Comparison of ENCODE assay signal across 22 mouse cellular contexts in the genomic region with DNA sequence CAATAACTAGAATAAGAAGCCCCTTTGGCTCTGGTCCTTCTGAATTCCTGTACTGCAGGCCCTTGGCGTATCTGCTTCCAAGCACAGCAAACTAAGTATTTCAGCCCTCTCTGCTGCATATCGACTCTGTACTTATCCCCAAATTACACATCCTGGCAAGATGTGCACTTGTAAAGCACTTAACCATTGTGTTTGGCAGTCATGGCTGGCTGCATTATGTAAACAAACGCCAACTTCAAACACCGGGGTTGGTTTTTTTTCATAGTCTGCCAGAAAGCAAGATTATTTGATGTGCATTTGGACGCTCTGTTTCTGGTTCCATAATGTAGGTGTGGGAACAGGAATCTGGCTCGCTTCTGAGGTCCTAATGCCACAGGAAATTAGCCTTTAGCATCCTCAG.
A peak's percentile ranks its signal among the peaks of the same experiment; 100 is the strongest.
DNase-seq lines count a peak whose midpoint lies in the region; ATAC-seq and TF ChIP-seq lines count a peak whose summit lies in the region.
"Had no signal": no experiment of that assay in that cellular context is flagged by ENCODE, and none has a peak within 500 bp of the region (broad histone marks: within the 10 kb centered on the region; RNA-seq: fewer than 3 reads in every experiment).

No protein-coding gene starts in this region.

- peak; percentile 83 for DNase-seq in heart, adult 11 months
- DNase-seq in heart, postnatal 4 days = no peak
- peak; percentile 59 for DNase-seq in lung, embryonic 14.5 days
- DNase-seq in lung, postnatal 4 days = no peak
- DNase-seq in MN1 (ENCODE audit: low spot score) = peak; percentile 18
- DNase-seq in brain, embryonic 14.5 days (ENCODE audit: low read depth) = peak; percentile 78
- DNase-seq: adrenal gland, adult 2 months; adrenal gland, postnatal 25 days; cerebellum, adult 11 months; cerebellum, adult 8-10 months; cerebellum, postnatal 14 days; embryo, embryonic 11 days; gastrocnemius, postnatal 36 days; heart, adult 18-20 months; heart, postnatal 10 days had no signal

- no peak overlapping the region for H3K9ac ChIP-seq in lung, embryonic 14.5 days
- H3K9ac ChIP-seq: embryonic facial prominence, embryonic 12.5 days; forebrain, embryonic 13.5 days; hindbrain, embryonic 15.5 days had no signal

- no peak overlapping the region for H3K4me2 ChIP-seq in lung, embryonic 14.5 days
- H3K4me2 ChIP-seq: embryonic facial prominence, embryonic 12.5 days; forebrain, embryonic 13.5 days; hindbrain, embryonic 15.5 days had no signal

- H3K4me1 ChIP-seq in lung, embryonic 14.5 days (ENCODE audit: insufficient read depth) = peaks cover 7% of the 10 kb centered on the region; the same call in 1 of the 2 replicates
- H3K4me1 ChIP-seq: heart, embryonic 10.5 days had no signal

- no peak for TF ChIP-seq POLR2A in brain, embryonic 14.5 days (IDR thresholded peaks at IDR 0.05; ENCODE audit: borderline replicate concordance, extremely low read depth, insufficient read depth, insufficient read length, poor library complexity, severe bottlenecking)

- H3K27ac ChIP-seq in lung, embryonic 14.5 days (ENCODE audit: low read depth) = no peak overlapping the region
- H3K27ac ChIP-seq: embryonic facial prominence, embryonic 12.5 days; forebrain, embryonic 13.5 days; heart, embryonic 10.5 days; hindbrain, embryonic 10.5 days; hindbrain, embryonic 15.5 days had no signal

- no peaks in the 10 kb centered on the region for H3K36me3 ChIP-seq in lung, embryonic 14.5 days (ENCODE audit: insufficient read depth)
- H3K36me3 ChIP-seq: embryonic facial prominence, embryonic 12.5 days; heart, embryonic 10.5 days; hindbrain, embryonic 10.5 days; hindbrain, embryonic 15.5 days had no signal

- no peaks in the 10 kb centered on the region for H3K27me3 ChIP-seq in lung, embryonic 14.5 days (ENCODE audit: insufficient read depth, low read length)
- H3K27me3 ChIP-seq: CH12.LX; embryonic facial prominence, embryonic 12.5 days; forebrain, embryonic 13.5 days; hindbrain, embryonic 15.5 days had no signal

- no peak overlapping the region for H3K4me3 ChIP-seq in lung, embryonic 14.5 days (ENCODE audit: low read depth, low read length)
- H3K4me3 ChIP-seq: embryonic facial prominence, embryonic 12.5 days; forebrain, embryonic 13.5 days; heart, embryonic 10.5 days; hindbrain, embryonic 10.5 days; hindbrain, embryonic 15.5 days had no signal

- TF ChIP-seq CTCF in lung, embryonic 14.5 days (IDR thresholded peaks at IDR 0.05; ENCODE audit: low read depth) = no peak
- no peak for TF ChIP-seq CTCF in brain, embryonic 14.5 days (IDR thresholded peaks at IDR 0.05; ENCODE audit: borderline replicate concordance, extremely low read depth, insufficient read depth, insufficient read length)

- 30% methylated on average over 6 of the region's 6 CpGs for WGBS in lung, embryonic 14.5 days

- no peaks in the 10 kb centered on the region for H3K9me3 ChIP-seq in lung, embryonic 14.5 days (ENCODE audit: low read depth, low read length)
- H3K9me3 ChIP-seq: embryonic facial prominence, embryonic 12.5 days; forebrain, embryonic 13.5 days; heart, embryonic 10.5 days; hindbrain, embryonic 10.5 days; hindbrain, embryonic 15.5 days had no signal

- no peak; the same call in 1 of the 2 replicates for ATAC-seq in lung, embryonic 14.5 days (ENCODE audit: insufficient read depth)
- ATAC-seq: forebrain, embryonic 13.5 days; inflammation-experienced regulatory T-cells, adult 6 months had no signal

Comparison
In these comparisons a context has a peak if more than half of its experiments do, and no peak if none do; other contexts are left out.
1. DNase-seq: peak in heart, adult 11 months (single experiment), lung, embryonic 14.5 days (single experiment), MN1 (single experiment) and brain, embryonic 14.5 days (single experiment); none in heart, postnatal 4 days (single experiment) and lung, postnatal 4 days (0 of 2).